Mouse (Mus musculus): ENCODE results near the gene Apeh. TPM values are rescaled to one million over a fixed set of nuclear protein-coding genes. Genes with fewer than 3 reads are reported as not detected.

The Apeh gene
- polyA plus RNA-seq, 1 experiment from 2014 or later, result 75.1 TPM

GRCm38 (mm10) chr9:108094998-108095411 lies 599 bp upstream of the Apeh start:
- 1% methylated on average over 16 of the region's 16 CpGs for WGBS
- peak overlapping the region; percentile 86 for H3K9ac ChIP-seq (ENCODE audit: low read length)
- no peaks in the 10 kb centered on the region for H3K27me3 ChIP-seq (ENCODE audit: control insufficient read depth, insufficient read depth, low read length)
- peak; percentile 66 for ATAC-seq (ENCODE audit: insufficient read depth, low FRiP score)
- H3K27ac ChIP-seq (ENCODE audit: low read length), result peak overlapping the region; percentile 78
- H3K4me3 ChIP-seq (replicated peaks; ENCODE audit: low read length), result peak overlapping the region; percentile 81
- no peaks in the 10 kb centered on the region for H3K9me3 ChIP-seq (replicated peaks; ENCODE audit: control insufficient read depth, low read length)
- H3K36me3 ChIP-seq (ENCODE audit: control insufficient read depth, insufficient read depth, low read length), result no peaks in the 10 kb centered on the region
- peaks cover 20% of the 10 kb centered on the region for H3K4me1 ChIP-seq (ENCODE audit: control insufficient read depth, insufficient read depth, low read length)
- peak overlapping the region; percentile 99 for H3K4me2 ChIP-seq (ENCODE audit: low read depth, low read length)

- Histone ChIP-seq H3K27ac (ENCODE audit: low read length) (peak overlapping the region; percentile 78), H3K9me3 (replicated peaks; ENCODE audit: control insufficient read depth, low read length) (no peaks in the 10 kb centered on the region), H3K4me1 (ENCODE audit: control insufficient read depth, insufficient read depth, low read length) (peaks cover 20% of the 10 kb centered on the region), H3K4me3 (replicated peaks; ENCODE audit: low read length) (peak overlapping the region; percentile 81), H3K27me3 (ENCODE audit: control insufficient read depth, insufficient read depth, low read length) (no peaks in the 10 kb centered on the region), H3K4me2 (ENCODE audit: low read depth, low read length) (peak overlapping the region; percentile 99), H3K36me3 (ENCODE audit: control insufficient read depth, insufficient read depth, low read length) (peaks cover 8% of the 10 kb centered on the region; the same call in 1 of the 2 replicates), H3K9ac (ENCODE audit: low read length) (peak overlapping the region; percentile 86)
- WGBS, result 65% methylated on average over 10 of the region's 10 CpGs
- no peak for ATAC-seq (ENCODE audit: insufficient read depth, low FRiP score)
These were observed 820 bp downstream of the Apeh start for GRCm38 (mm10) chr9:108093586-108093985.

DNA sequence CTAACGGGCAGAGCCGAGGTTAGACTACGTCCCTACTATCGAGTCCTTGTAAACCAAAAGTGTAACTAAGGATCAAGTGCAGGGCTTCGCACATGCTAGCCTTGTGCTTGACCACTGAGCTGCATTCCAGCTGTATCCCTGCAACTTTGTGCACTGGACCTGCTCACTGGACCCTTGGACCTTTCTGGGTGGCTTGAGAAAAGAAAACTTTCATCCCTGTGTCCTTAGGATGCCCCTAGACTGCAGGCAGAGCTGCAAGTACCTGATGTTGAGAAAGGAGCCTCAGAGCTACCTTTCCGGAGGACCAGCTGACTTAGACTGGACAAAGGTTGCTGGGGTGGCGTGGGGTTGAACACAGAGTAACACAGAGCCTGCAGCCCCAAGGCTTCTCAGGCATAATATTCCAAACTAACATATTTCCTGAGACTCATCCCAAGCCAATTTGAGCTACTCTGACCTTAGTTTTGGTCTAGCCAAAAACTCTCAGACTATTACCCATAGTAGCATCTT lies 3.7 kb downstream of the Apeh start:
- Histone ChIP-seq H3K4me2 (ENCODE audit: low read depth, low read length) (no peak overlapping the region), H3K36me3 (ENCODE audit: control insufficient read depth, insufficient read depth, low read length) (peaks cover 24% of the 10 kb centered on the region), H3K4me3 (replicated peaks; ENCODE audit: low read length) (no peak overlapping the region), H3K9ac (ENCODE audit: low read length) (no peak overlapping the region), H3K4me1 (ENCODE audit: control insufficient read depth, insufficient read depth, low read length) (peaks cover 12% of the 10 kb centered on the region), H3K9me3 (replicated peaks; ENCODE audit: control insufficient read depth, low read length) (no peaks in the 10 kb centered on the region), H3K27ac (ENCODE audit: low read length) (no peak overlapping the region), H3K27me3 (ENCODE audit: control insufficient read depth, insufficient read depth, low read length) (no peaks in the 10 kb centered on the region)
- ATAC-seq (ENCODE audit: insufficient read depth, low FRiP score), result no peak
- 95% methylated on average over 7 of the region's 7 CpGs for WGBS

DNA sequence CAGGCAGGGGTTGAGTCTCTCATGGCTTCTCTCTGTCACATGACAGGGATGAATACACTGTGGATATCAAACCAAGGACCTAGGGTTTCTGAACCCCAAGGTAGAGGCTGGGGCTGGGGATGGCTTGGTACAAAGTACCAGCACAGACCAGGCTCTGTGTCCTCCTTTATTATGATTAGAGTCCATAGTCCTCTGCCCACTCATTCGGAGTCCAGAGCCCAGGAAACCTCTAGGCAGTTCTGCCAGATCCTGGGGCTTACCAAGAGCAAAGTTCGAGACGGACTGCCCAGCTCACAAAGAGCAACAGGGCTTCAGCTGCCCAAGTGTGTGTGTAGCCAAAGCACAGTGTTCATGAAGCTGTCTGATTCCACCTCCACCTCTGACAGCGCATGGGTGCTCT lies 9.1 kb downstream of the Apeh start:
- H3K9me3 ChIP-seq (replicated peaks; ENCODE audit: control insufficient read depth, low read length), result no peaks in the 10 kb centered on the region
- no peak for ATAC-seq (ENCODE audit: insufficient read depth, low FRiP score)
- H3K4me2 ChIP-seq (ENCODE audit: low read depth, low read length), result no peak overlapping the region
- H3K4me1 ChIP-seq (ENCODE audit: control insufficient read depth, insufficient read depth, low read length), result peaks cover 8% of the 10 kb centered on the region
- H3K9ac ChIP-seq (ENCODE audit: low read length), result no peak overlapping the region
- WGBS, result 88% methylated on average over 4 of the region's 4 CpGs
- no peak overlapping the region for H3K4me3 ChIP-seq (replicated peaks; ENCODE audit: low read length)
- no peak overlapping the region for H3K27ac ChIP-seq (ENCODE audit: low read length)
- H3K27me3 ChIP-seq (ENCODE audit: control insufficient read depth, insufficient read depth, low read length), result peaks cover 21% of the 10 kb centered on the region
- H3K36me3 ChIP-seq (ENCODE audit: control insufficient read depth, insufficient read depth, low read length), result peaks cover 24% of the 10 kb centered on the region

DNA sequence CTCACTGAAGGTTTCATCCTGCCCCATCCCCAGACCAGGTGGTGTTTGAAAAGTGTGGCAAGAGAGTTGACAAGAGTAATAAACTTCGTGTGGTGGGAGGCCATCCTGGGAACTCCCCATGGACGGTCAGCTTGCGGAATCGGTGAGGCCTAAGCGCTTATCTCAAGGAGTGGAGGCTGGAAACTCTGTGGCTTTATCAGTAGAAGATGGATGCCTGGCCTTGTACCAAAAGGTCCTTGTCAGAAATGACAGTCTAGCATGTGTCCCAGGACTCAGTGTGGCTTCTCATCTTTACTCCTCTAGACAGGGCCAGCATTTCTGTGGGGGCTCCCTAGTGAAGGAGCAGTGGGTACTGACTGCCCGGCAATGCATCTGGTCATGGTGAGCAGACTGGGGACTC lies 10.8 kb downstream of the Apeh start:
- Histone ChIP-seq H3K27ac (ENCODE audit: low read length) (no peak overlapping the region), H3K4me2 (ENCODE audit: low read depth, low read length) (no peak overlapping the region), H3K27me3 (ENCODE audit: control insufficient read depth, insufficient read depth, low read length) (peaks cover 21% of the 10 kb centered on the region), H3K36me3 (ENCODE audit: control insufficient read depth, insufficient read depth, low read length) (peaks cover 16% of the 10 kb centered on the region), H3K4me3 (replicated peaks; ENCODE audit: low read length) (no peak overlapping the region), H3K4me1 (ENCODE audit: control insufficient read depth, insufficient read depth, low read length) (peaks cover 18% of the 10 kb centered on the region), H3K9ac (ENCODE audit: low read length) (no peak overlapping the region), H3K9me3 (replicated peaks; ENCODE audit: control insufficient read depth, low read length) (no peaks in the 10 kb centered on the region)
- 73% methylated on average over 6 of the region's 6 CpGs for WGBS
- ATAC-seq (ENCODE audit: insufficient read depth, low FRiP score), result no peak

GRCm38 (mm10) chr9:108082988-108083431 lies 11.4 kb downstream of the Apeh start, which contains the start of gene Rnf123:
TSS of gene Rnf123 (minus strand) at chr9:108083346.
- Histone ChIP-seq H3K27ac (ENCODE audit: low read length) (no peak within 1 kb of the TSS), H3K4me3 (replicated peaks; ENCODE audit: low read length) (peak within 1 kb of the TSS; percentile 28), H3K9me3 (replicated peaks; ENCODE audit: control insufficient read depth, low read length) (no peaks in the 10 kb centered on the region), H3K36me3 (ENCODE audit: control insufficient read depth, insufficient read depth, low read length) (peaks cover 14% of the 10 kb centered on the region), H3K9ac (ENCODE audit: low read length) (peak within 1 kb of the TSS; percentile 48), H3K4me2 (ENCODE audit: low read depth, low read length) (peak within 1 kb of the TSS; percentile 43), H3K4me1 (ENCODE audit: control insufficient read depth, insufficient read depth, low read length) (peaks cover 22% of the 10 kb centered on the region), H3K27me3 (ENCODE audit: control insufficient read depth, insufficient read depth, low read length) (peaks cover 21% of the 10 kb centered on the region)
- 31% methylated on average over 12 of the region's 12 CpGs for WGBS
- ATAC-seq (ENCODE audit: insufficient read depth, low FRiP score), result no peak

DNA sequence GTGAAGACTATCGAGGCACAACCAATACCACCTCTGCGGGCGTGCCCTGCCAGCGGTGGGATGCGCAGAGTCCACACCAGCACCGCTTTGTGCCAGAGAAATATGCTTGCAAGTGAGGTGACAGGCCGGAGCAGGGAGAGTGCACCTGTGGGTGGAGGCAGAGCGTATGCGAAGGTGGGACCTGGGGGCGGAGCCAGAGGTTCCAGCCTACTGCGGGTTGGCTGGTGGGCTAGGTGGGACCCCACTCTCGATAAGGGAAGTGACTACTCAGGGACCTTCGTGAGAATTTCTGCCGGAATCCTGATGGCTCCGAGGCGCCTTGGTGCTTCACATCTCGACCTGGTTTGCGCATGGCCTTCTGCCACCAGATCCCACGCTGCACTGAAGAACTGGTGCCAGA lies 11.9 kb downstream of the Apeh start:
- peaks cover 24% of the 10 kb centered on the region for H3K4me1 ChIP-seq (ENCODE audit: control insufficient read depth, insufficient read depth, low read length)
- H3K27ac ChIP-seq (ENCODE audit: low read length), result no peak overlapping the region
- H3K27me3 ChIP-seq (ENCODE audit: control insufficient read depth, insufficient read depth, low read length), result peaks cover 21% of the 10 kb centered on the region
- H3K4me3 ChIP-seq (replicated peaks; ENCODE audit: low read length), result peak overlapping the region; percentile 28
- H3K36me3 ChIP-seq (ENCODE audit: control insufficient read depth, insufficient read depth, low read length), result peaks cover 10% of the 10 kb centered on the region
- H3K9ac ChIP-seq (ENCODE audit: low read length), result peak overlapping the region; percentile 48
- H3K4me2 ChIP-seq (ENCODE audit: low read depth, low read length), result peak overlapping the region; percentile 43
- WGBS, result 7% methylated on average over 19 of the region's 19 CpGs
- ATAC-seq (ENCODE audit: insufficient read depth, low FRiP score), result no peak
- no peaks in the 10 kb centered on the region for H3K9me3 ChIP-seq (replicated peaks; ENCODE audit: control insufficient read depth, low read length)

DNA sequence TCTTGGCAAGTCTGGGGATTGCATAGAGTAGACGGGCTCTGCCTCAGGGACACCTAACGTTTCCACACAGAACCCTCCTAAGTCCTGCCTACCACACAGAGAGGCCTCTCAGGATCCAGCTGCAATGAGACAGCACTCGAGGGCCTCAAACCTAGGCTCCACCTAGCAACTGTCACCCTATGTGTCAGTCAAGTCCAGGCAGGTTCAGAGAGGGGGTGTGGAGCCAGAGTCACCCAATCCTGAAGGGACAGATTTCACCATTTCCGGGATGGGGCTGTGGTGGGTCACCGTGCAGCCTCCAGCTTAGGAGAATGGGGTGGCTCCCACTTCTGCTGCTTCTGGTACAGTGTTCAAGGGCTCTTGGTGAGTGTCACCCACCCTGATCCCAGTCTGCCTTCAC lies 14.2 kb downstream of the Apeh start, which contains the start of gene Mst1:
TSS of gene Mst1 (plus strand) at position 269 of the 400 bp plus-strand sequence.
- Histone ChIP-seq H3K36me3 (ENCODE audit: control insufficient read depth, insufficient read depth, low read length) (no peaks in the 10 kb centered on the region), H3K9me3 (replicated peaks; ENCODE audit: control insufficient read depth, low read length) (no peaks in the 10 kb centered on the region), H3K9ac (ENCODE audit: low read length) (peak within 1 kb of the TSS; percentile 97), H3K27me3 (ENCODE audit: control insufficient read depth, insufficient read depth, low read length) (peaks cover 21% of the 10 kb centered on the region), H3K4me3 (replicated peaks; ENCODE audit: low read length) (peak within 1 kb of the TSS; percentile 95), H3K27ac (ENCODE audit: low read length) (peak within 1 kb of the TSS; percentile 92), H3K4me2 (ENCODE audit: low read depth, low read length) (peak within 1 kb of the TSS; percentile 95), H3K4me1 (ENCODE audit: control insufficient read depth, insufficient read depth, low read length) (peaks cover 24% of the 10 kb centered on the region)
- peak; percentile 43; the same call in 1 of the 2 replicates for ATAC-seq (ENCODE audit: insufficient read depth, low FRiP score)
- 66% methylated on average over 5 of the region's 5 CpGs for WGBS

- no peak for ATAC-seq (ENCODE audit: insufficient read depth, low FRiP score)
- no peak overlapping the region for H3K4me3 ChIP-seq (replicated peaks; ENCODE audit: low read length)
- no peak overlapping the region for H3K9ac ChIP-seq (ENCODE audit: low read length)
- no peaks in the 10 kb centered on the region for H3K9me3 ChIP-seq (replicated peaks; ENCODE audit: control insufficient read depth, low read length)
- peaks cover 9% of the 10 kb centered on the region; the same call in 1 of the 2 replicates for H3K4me1 ChIP-seq (ENCODE audit: control insufficient read depth, insufficient read depth, low read length)
- 68% methylated on average over 7 of the region's 7 CpGs for WGBS
- H3K4me2 ChIP-seq (ENCODE audit: low read depth, low read length), result no peak overlapping the region
- H3K27ac ChIP-seq (ENCODE audit: low read length), result no peak overlapping the region
- no peaks in the 10 kb centered on the region for H3K27me3 ChIP-seq (ENCODE audit: control insufficient read depth, insufficient read depth, low read length)
- H3K36me3 ChIP-seq (ENCODE audit: control insufficient read depth, insufficient read depth, low read length), result peaks cover 13% of the 10 kb centered on the region
These were observed 21.1 kb downstream of the Apeh start for GRCm38 (mm10) chr9:108073141-108073930.

All from stomach, embryonic 16.5 days (tissue).